Mouse (Mus musculus): Measurements from ENCODE around the gene Krt16. TPM values are rescaled to one million over a fixed set of nuclear protein-coding genes. Genes with fewer than 3 reads are reported as not detected.

Krt16 gene
- polyA plus RNA-seq, 2 experiments: 0.26 to 0.61 TPM

GRCm38 (mm10) chr11:100288942-100289341, 40.2 kb upstream of the Krt16 start:
- H3K36me3 ChIP-seq (ENCODE audit: control insufficient read depth, insufficient read depth, low read length): no peaks in the 10 kb centered on the region
- ATAC-seq (ENCODE audit: low FRiP score, low read depth) (no peak), DNase-seq (ENCODE audit: low spot score) (peak; percentile 39)
- H3K9ac ChIP-seq (ENCODE audit: low read depth, low read length, severe bottlenecking): no peak overlapping the region
- peaks cover 7% of the 10 kb centered on the region; the same call in 1 of the 2 replicates for H3K4me1 ChIP-seq (ENCODE audit: control insufficient read depth, insufficient read depth, low read length)
- no peaks in the 10 kb centered on the region for H3K27me3 ChIP-seq (ENCODE audit: control insufficient read depth, insufficient read depth, low read length)
- 70% methylated on average over 4 of the region's 6 CpGs for WGBS
- no peaks in the 10 kb centered on the region for H3K9me3 ChIP-seq (ENCODE audit: control insufficient read depth, low read length)
- no peak overlapping the region for H3K4me2 ChIP-seq (replicated peaks; ENCODE audit: low read depth, low read length, severe bottlenecking)
- TF ChIP-seq POLR2A (IDR thresholded peaks at IDR 0.05; ENCODE audit: borderline replicate concordance, extremely low read depth, insufficient read depth, insufficient read length): no peak
- H3K4me3 ChIP-seq (replicated peaks; ENCODE audit: low read length): no peak overlapping the region
- peak overlapping the region; percentile 11 for H3K27ac ChIP-seq (replicated peaks; ENCODE audit: low read depth, low read length)

- Histone ChIP-seq H3K4me1 (ENCODE audit: control insufficient read depth, insufficient read depth, low read length) (peaks cover 7% of the 10 kb centered on the region; the same call in 1 of the 2 replicates), H3K27me3 (ENCODE audit: control insufficient read depth, insufficient read depth, low read length) (no peaks in the 10 kb centered on the region), H3K9ac (ENCODE audit: low read depth, low read length, severe bottlenecking) (no peak overlapping the region), H3K27ac (replicated peaks; ENCODE audit: low read depth, low read length) (peak overlapping the region; percentile 63), H3K9me3 (ENCODE audit: control insufficient read depth, low read length) (no peaks in the 10 kb centered on the region), H3K4me3 (replicated peaks; ENCODE audit: low read length) (no peak overlapping the region), H3K4me2 (replicated peaks; ENCODE audit: low read depth, low read length, severe bottlenecking) (no peak overlapping the region), H3K36me3 (ENCODE audit: control insufficient read depth, insufficient read depth, low read length) (no peaks in the 10 kb centered on the region)
- TF ChIP-seq POLR2A (IDR thresholded peaks at IDR 0.05; ENCODE audit: borderline replicate concordance, extremely low read depth, insufficient read depth, insufficient read length): no peak
- ATAC-seq (ENCODE audit: low FRiP score, low read depth): no peak
- peak; percentile 61 for DNase-seq (ENCODE audit: low spot score)
- 40% methylated on average over 8 of the region's 10 CpGs for WGBS
Measured at GRCm38 (mm10) chr11:100287024-100287423, 38.3 kb upstream of the Krt16 start.

GRCm38 (mm10) chr11:100284988-100285387, 36.3 kb upstream of the Krt16 start:
- H3K4me1 ChIP-seq (ENCODE audit: control insufficient read depth, insufficient read depth, low read length): peaks cover 3% of the 10 kb centered on the region; the same call in 1 of the 2 replicates
- H3K36me3 ChIP-seq (ENCODE audit: control insufficient read depth, insufficient read depth, low read length): no peaks in the 10 kb centered on the region
- no peak overlapping the region for H3K4me3 ChIP-seq (replicated peaks; ENCODE audit: low read length)
- no peak for DNase-seq (ENCODE audit: low spot score)
- H3K27ac ChIP-seq (replicated peaks; ENCODE audit: low read depth, low read length): no peak overlapping the region
- no peak overlapping the region for H3K4me2 ChIP-seq (replicated peaks; ENCODE audit: low read depth, low read length, severe bottlenecking)
- no peaks in the 10 kb centered on the region for H3K27me3 ChIP-seq (ENCODE audit: control insufficient read depth, insufficient read depth, low read length)
- no peak for ATAC-seq (ENCODE audit: low FRiP score, low read depth)
- no peak for TF ChIP-seq POLR2A (IDR thresholded peaks at IDR 0.05; ENCODE audit: borderline replicate concordance, extremely low read depth, insufficient read depth, insufficient read length)
- no peak overlapping the region for H3K9ac ChIP-seq (ENCODE audit: low read depth, low read length, severe bottlenecking)
- WGBS: 77% methylated on average over 4 of the region's 4 CpGs
- no peaks in the 10 kb centered on the region for H3K9me3 ChIP-seq (ENCODE audit: control insufficient read depth, low read length)

DNA sequence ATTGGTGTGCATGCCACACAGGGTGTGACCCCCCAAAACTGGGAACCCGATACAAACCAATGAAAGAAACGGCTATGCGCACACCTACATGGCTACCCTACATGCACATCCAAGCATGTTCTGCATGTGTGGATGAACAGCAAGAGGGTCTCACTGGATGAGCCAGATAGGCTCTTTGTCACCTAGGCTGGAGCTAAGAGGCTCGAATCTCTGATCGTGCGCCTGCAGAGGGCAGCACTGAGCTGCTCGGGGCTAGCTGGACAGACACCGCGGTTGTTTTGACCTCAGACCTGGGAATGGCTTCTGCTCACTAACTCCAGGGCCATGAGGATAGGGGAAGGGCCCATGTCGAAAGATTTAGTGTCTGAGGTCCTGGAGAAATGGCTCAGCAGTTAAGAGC, 33.8 kb upstream of the Krt16 start:
- Histone ChIP-seq H3K27ac (replicated peaks; ENCODE audit: low read depth, low read length) (no peak overlapping the region), H3K4me1 (ENCODE audit: control insufficient read depth, insufficient read depth, low read length) (peaks cover 3% of the 10 kb centered on the region; the same call in 1 of the 2 replicates), H3K9me3 (ENCODE audit: control insufficient read depth, low read length) (no peaks in the 10 kb centered on the region), H3K4me3 (replicated peaks; ENCODE audit: low read length) (no peak overlapping the region), H3K36me3 (ENCODE audit: control insufficient read depth, insufficient read depth, low read length) (no peaks in the 10 kb centered on the region), H3K9ac (ENCODE audit: low read depth, low read length, severe bottlenecking) (no peak overlapping the region), H3K4me2 (replicated peaks; ENCODE audit: low read depth, low read length, severe bottlenecking) (no peak overlapping the region), H3K27me3 (ENCODE audit: control insufficient read depth, insufficient read depth, low read length) (no peaks in the 10 kb centered on the region)
- DNase-seq (ENCODE audit: low spot score) (peak; percentile 58), ATAC-seq (ENCODE audit: low FRiP score, low read depth) (no peak)
- 21% methylated on average over 10 of the region's 10 CpGs for WGBS
- no peak for TF ChIP-seq POLR2A (IDR thresholded peaks at IDR 0.05; ENCODE audit: borderline replicate concordance, extremely low read depth, insufficient read depth, insufficient read length)

GRCm38 (mm10) chr11:100281596-100282544, 33.2 kb upstream of the Krt16 start:
- Histone ChIP-seq H3K4me2 (replicated peaks; ENCODE audit: low read depth, low read length, severe bottlenecking) (no peak overlapping the region), H3K9me3 (ENCODE audit: control insufficient read depth, low read length) (no peaks in the 10 kb centered on the region), H3K27me3 (ENCODE audit: control insufficient read depth, insufficient read depth, low read length) (no peaks in the 10 kb centered on the region), H3K36me3 (ENCODE audit: control insufficient read depth, insufficient read depth, low read length) (no peaks in the 10 kb centered on the region), H3K9ac (ENCODE audit: low read depth, low read length, severe bottlenecking) (no peak overlapping the region), H3K4me3 (replicated peaks; ENCODE audit: low read length) (no peak overlapping the region), H3K4me1 (ENCODE audit: control insufficient read depth, insufficient read depth, low read length) (0 out of 2 replicates have a peak, but pooled peaks cover under 1% of the 10 kb centered on the region), H3K27ac (replicated peaks; ENCODE audit: low read depth, low read length) (no peak overlapping the region)
- ATAC-seq (ENCODE audit: low FRiP score, low read depth): no peak; the same call in 1 of the 2 replicates
- TF ChIP-seq POLR2A (IDR thresholded peaks at IDR 0.05; ENCODE audit: borderline replicate concordance, extremely low read depth, insufficient read depth, insufficient read length): no peak
- peak; percentile 87 for DNase-seq (ENCODE audit: low spot score)
- WGBS: 21% methylated on average over 11 of the region's 11 CpGs

Data from limb, embryonic 14.5 days (tissue).